Mouse (Mus musculus) c-Kit-negative CD71-positive TER-119-positive erythroid progenitor cells, embryonic 14.5 days (primary cell): Measurements from ENCODE around the gene Clcn3.

Source experiments
- DNase-seq: peaks from one replicate; pipeline ENCODE4 v3.0.0-alpha.2; 2013; ENCODE audit warnings: low read depth, low spot score

Gene Clcn3

DNA sequence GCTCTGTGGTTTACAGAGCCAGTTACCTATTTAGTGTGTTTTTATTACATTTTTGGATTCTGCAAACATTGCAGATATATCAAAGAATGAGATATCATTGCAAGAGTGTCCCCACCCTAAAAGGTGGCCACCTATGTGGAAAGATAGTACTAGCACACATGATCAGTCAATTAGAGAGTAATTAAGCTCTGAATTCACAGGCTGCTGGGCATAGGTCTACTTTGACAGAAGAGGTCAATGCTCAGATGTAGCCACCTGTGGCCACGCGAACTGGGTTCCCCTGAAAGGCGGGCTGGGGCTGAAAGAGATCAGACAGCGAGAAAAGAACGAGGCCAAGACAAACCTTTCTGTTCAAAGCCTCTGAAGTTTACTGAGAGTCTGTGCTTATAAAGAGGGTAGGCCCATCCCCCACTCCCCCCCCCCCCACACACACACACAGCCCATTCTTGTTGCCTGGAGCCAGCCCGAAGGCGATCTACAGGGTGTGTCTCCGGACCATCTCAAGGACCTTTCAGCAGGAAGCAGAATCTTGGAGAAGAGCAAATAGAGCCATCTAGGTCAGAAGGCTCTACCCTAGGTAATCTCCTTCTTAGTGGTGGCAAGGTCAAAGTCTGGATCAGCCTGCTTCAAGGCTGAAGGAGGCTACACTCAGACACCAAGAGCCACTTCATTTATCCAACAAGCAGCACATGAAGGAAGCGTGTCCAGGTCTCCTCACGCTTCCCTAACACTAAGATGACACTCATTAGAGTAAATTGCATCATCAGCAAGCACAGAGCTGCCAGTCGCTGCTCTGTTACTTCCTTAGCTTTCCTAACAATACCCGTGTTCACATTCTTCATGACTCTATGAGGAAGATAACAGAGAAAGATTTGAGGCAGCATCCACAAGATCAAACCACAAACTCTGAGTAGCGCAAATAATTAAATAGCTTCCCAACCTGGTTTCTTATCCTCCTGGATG, 112.6 kb downstream of the Clcn3 start:
- no peak for DNase-seq

DNA sequence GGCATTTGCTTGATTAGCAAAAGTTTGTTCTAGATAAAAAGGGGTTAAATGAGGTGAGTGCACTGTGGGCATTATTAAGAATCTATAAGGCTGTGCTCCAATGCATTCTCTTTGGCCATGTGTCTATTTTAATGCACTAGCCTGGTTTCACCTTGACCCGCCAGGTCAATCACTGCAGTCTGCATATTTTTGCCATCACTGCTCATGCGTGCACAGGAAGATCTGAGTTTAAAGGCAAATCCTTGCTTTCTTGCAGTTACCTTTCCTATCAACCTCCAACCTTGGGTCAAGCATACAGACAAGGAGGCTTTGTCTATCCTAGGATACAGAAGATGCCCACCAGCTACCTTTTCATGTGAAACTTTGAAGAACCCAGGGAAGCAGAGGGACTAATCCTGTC, 113.3 kb downstream of the Clcn3 start:
- DNase-seq, result no peak

DNA sequence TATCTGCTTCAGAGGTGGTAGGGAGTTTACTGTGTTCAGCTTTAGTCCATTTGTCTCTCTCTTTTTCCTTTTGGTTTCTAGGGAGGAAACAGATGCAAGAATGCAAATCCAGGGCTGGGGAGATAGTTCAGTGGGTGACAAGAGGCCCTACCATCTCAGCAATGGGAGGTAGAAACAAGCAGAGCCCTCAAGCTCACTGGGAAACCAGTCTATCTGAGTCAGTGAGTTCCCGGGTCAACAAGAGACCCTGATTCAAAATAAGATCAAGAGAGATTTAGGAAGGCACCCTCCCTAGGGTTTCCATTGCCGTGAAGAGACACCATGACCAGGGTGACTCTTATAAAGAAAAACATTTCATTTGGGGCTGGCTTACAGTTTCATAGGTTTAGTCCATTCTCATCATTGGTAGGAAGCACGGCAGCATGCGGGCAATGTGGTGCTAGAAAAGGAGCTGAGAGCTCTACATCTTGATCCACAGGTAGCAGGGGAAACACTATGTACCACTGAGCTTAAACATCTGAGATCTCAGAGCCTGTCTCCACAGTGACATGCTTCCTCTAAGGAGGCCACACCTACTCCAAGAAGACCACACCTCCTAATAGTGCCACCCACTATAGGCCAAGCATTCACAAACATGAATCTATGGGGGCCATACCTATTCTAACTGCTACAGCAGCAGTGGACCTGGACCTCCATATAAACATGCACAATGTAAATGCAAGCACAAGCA, 114.7 kb downstream of the Clcn3 start:
- no peak for DNase-seq

- DNase-seq, result no peak
These were observed 115.5 kb downstream of the Clcn3 start for GRCm38 (mm10) chr8:60867468-60868115.

GRCm38 (mm10) chr8:60865504-60866114, 117.5 kb downstream of the Clcn3 start:
- DNase-seq, result peak; percentile 70

- DNase-seq, result no peak
These were observed 118.2 kb downstream of the Clcn3 start for GRCm38 (mm10) chr8:60864875-60865274.

GRCm38 (mm10) chr8:60861783-60862182, 121.3 kb downstream of the Clcn3 start:
- no peak for DNase-seq

DNA sequence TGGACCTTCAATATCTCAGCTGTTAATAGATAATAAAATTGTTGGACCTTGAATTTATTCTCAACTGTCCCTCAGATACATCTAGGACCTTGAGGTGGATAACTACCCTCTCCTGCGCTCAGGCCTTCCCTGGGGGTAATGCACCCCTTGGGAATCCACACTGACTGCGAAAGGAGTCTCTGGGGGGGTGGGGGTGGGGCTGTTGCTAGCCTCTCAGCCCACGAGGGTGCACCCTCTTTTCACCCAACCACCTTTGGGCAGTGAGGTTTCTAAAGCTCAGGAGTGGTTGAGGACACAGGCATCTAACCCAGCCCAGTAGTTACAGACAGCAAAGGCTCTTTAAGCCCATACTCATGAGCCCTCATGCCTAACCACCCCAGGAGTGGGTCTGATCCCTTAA, 122.4 kb downstream of the Clcn3 start:
- DNase-seq, result no peak
